Mouse (Mus musculus) E14TG2a.4 (cell line): Measurements from ENCODE around the gene Hdac2.

Source experiments
- CTCF ChIP-seq: conservative IDR thresholded peaks from 2 replicates; pipeline ENCODE4 v1.5.1; 2014; ENCODE audit warnings: low read length
- NANOG ChIP-seq: IDR thresholded peaks from 2 replicates; pipeline ENCODE4 v1.6.1; 2014; ENCODE audit warnings: borderline replicate concordance, low read length, mixed read lengths
- POU5F1 ChIP-seq: IDR thresholded peaks from 2 replicates; pipeline ENCODE4 v1.6.1; 2014; ENCODE audit warnings: low read length, borderline replicate concordance

- no peak for TF ChIP-seq CTCF
- TF ChIP-seq NANOG, result no peak
- no peak for TF ChIP-seq POU5F1
Observed at GRCm38 (mm10) chr10:36959563-36960110, 14.7 kb upstream of the Hdac2 start.
